ENCODE assay signal across 8 mouse cellular contexts in genomic region chr12:100534028-100534427, GRCm38 (mm10). TPM values are rescaled to one million over a fixed set of nuclear protein-coding genes. Genes with fewer than 3 reads are reported as not detected.
DNase-seq lines count a peak whose midpoint lies in the region; ATAC-seq and TF ChIP-seq lines count a peak whose summit lies in the region.

No protein-coding gene starts in this region.

- no peaks in the 10 kb centered on the region for H3K9me3 ChIP-seq in forebrain, embryonic 10.5 days
- H3K9me3 ChIP-seq in forebrain, embryonic 16.5 days (ENCODE audit: control insufficient read depth, low read length), result no peaks in the 10 kb centered on the region
- no peaks in the 10 kb centered on the region for H3K9me3 ChIP-seq in lung, embryonic 14.5 days (ENCODE audit: low read depth, low read length)
- no peaks in the 10 kb centered on the region for H3K9me3 ChIP-seq in hindbrain, postnatal 0 days (ENCODE audit: low read length)
- H3K9me3 ChIP-seq in stomach, embryonic 16.5 days (replicated peaks; ENCODE audit: control insufficient read depth, low read length), result no peaks in the 10 kb centered on the region

- peaks cover 29% of the 10 kb centered on the region for H3K4me1 ChIP-seq in forebrain, embryonic 10.5 days
- H3K4me1 ChIP-seq in forebrain, embryonic 16.5 days (replicated peaks; ENCODE audit: control insufficient read depth, insufficient read depth, low read length), result no peaks in the 10 kb centered on the region
- H3K4me1 ChIP-seq in lung, embryonic 14.5 days (ENCODE audit: insufficient read depth), result peaks cover 7% of the 10 kb centered on the region; the same call in 1 of the 2 replicates
- H3K4me1 ChIP-seq in lung, adult 2 months (ENCODE audit: control insufficient read depth, insufficient read depth, low read length), result peaks cover 8% of the 10 kb centered on the region
- H3K4me1 ChIP-seq in hindbrain, postnatal 0 days (ENCODE audit: insufficient read depth, low read length), result no peaks in the 10 kb centered on the region
- H3K4me1 ChIP-seq in stomach, embryonic 16.5 days (ENCODE audit: control insufficient read depth, insufficient read depth, low read length), result peaks cover 5% of the 10 kb centered on the region; the same call in 1 of the 2 replicates

- no peak overlapping the region for H3K4me3 ChIP-seq in forebrain, embryonic 10.5 days
- no peak overlapping the region for H3K4me3 ChIP-seq in forebrain, embryonic 16.5 days (replicated peaks; ENCODE audit: low read length)
- H3K4me3 ChIP-seq in lung, embryonic 14.5 days (ENCODE audit: low read depth, low read length), result no peak overlapping the region
- no peak overlapping the region for H3K4me3 ChIP-seq in lung, adult 2 months (replicated peaks; ENCODE audit: extremely low read depth, low read depth, low read length)
- no peak overlapping the region for H3K4me3 ChIP-seq in hindbrain, postnatal 0 days (ENCODE audit: low read length)
- no peak overlapping the region for H3K4me3 ChIP-seq in stomach, embryonic 16.5 days (replicated peaks; ENCODE audit: low read length)

- no peak for TF ChIP-seq CTCF in lung, embryonic 14.5 days (IDR thresholded peaks at IDR 0.05; ENCODE audit: low read depth)
- TF ChIP-seq CTCF in lung, adult 2 months (IDR thresholded peaks at IDR 0.05; ENCODE audit: insufficient read depth, low read length), result no peak
- TF ChIP-seq CTCF in hindbrain, postnatal 0 days (IDR thresholded peaks at IDR 0.05; ENCODE audit: low read depth), result no peak

- peak overlapping the region; percentile 60; the same call in 1 of the 2 replicates for H3K27ac ChIP-seq in forebrain, embryonic 10.5 days
- H3K27ac ChIP-seq in forebrain, embryonic 16.5 days (ENCODE audit: low read length), result no peak overlapping the region
- H3K27ac ChIP-seq in lung, embryonic 14.5 days (ENCODE audit: low read depth), result peak overlapping the region; percentile 85
- H3K27ac ChIP-seq in hindbrain, postnatal 0 days, result no peak overlapping the region
- H3K27ac ChIP-seq in stomach, embryonic 16.5 days (ENCODE audit: low read length), result no peak overlapping the region

- no peaks in the 10 kb centered on the region for H3K36me3 ChIP-seq in forebrain, embryonic 10.5 days (replicated peaks)
- H3K36me3 ChIP-seq in forebrain, embryonic 16.5 days (ENCODE audit: control insufficient read depth, insufficient read depth), result no peaks in the 10 kb centered on the region
- H3K36me3 ChIP-seq in lung, embryonic 14.5 days (ENCODE audit: insufficient read depth), result no peaks in the 10 kb centered on the region
- H3K36me3 ChIP-seq in hindbrain, postnatal 0 days (ENCODE audit: insufficient read depth, low read length), result no peaks in the 10 kb centered on the region
- H3K36me3 ChIP-seq in stomach, embryonic 16.5 days (ENCODE audit: control insufficient read depth, insufficient read depth, low read length), result no peaks in the 10 kb centered on the region

- ATAC-seq in forebrain, embryonic 16.5 days, result no peak
- ATAC-seq in lung, embryonic 14.5 days (ENCODE audit: insufficient read depth), result no peak
- ATAC-seq in hindbrain, postnatal 0 days, result 0 out of 2 replicates have a peak, but pooled peaks have one; percentile 46
- ATAC-seq in stomach, embryonic 16.5 days (ENCODE audit: insufficient read depth, low FRiP score), result peak; percentile 11; the same call in 1 of the 2 replicates
- no peak for ATAC-seq in granulocyte monocyte progenitor cell, adult 5-6 weeks (replicated peaks; ENCODE audit: poor library complexity, severe bottlenecking)

- no peaks in the 10 kb centered on the region for H3K27me3 ChIP-seq in forebrain, embryonic 10.5 days (ENCODE audit: poor library complexity, severe bottlenecking)
- no peaks in the 10 kb centered on the region for H3K27me3 ChIP-seq in forebrain, embryonic 16.5 days (replicated peaks; ENCODE audit: control insufficient read depth, insufficient read depth, low read length)
- H3K27me3 ChIP-seq in lung, embryonic 14.5 days (ENCODE audit: insufficient read depth, low read length), result no peaks in the 10 kb centered on the region
- no peaks in the 10 kb centered on the region for H3K27me3 ChIP-seq in hindbrain, postnatal 0 days (ENCODE audit: insufficient read depth, low read length)
- no peaks in the 10 kb centered on the region for H3K27me3 ChIP-seq in stomach, embryonic 16.5 days (ENCODE audit: control insufficient read depth, insufficient read depth, low read length)

- H3K4me2 ChIP-seq in forebrain, embryonic 16.5 days (ENCODE audit: low read length), result no peak overlapping the region
- no peak overlapping the region for H3K4me2 ChIP-seq in lung, embryonic 14.5 days
- H3K4me2 ChIP-seq in hindbrain, postnatal 0 days (ENCODE audit: low read depth, low read length), result no peak overlapping the region
- no peak overlapping the region for H3K4me2 ChIP-seq in stomach, embryonic 16.5 days (ENCODE audit: low read depth, low read length)

- no peak overlapping the region for H3K9ac ChIP-seq in forebrain, embryonic 16.5 days (replicated peaks; ENCODE audit: low read depth, low read length)
- H3K9ac ChIP-seq in lung, embryonic 14.5 days, result no peak overlapping the region
- H3K9ac ChIP-seq in hindbrain, postnatal 0 days (replicated peaks; ENCODE audit: low read length), result no peak overlapping the region
- no peak overlapping the region for H3K9ac ChIP-seq in stomach, embryonic 16.5 days (ENCODE audit: low read length)

- no peak for TF ChIP-seq POLR2A in lung, adult 2 months (IDR thresholded peaks at IDR 0.05; ENCODE audit: borderline replicate concordance, extremely low read depth, low read depth, low read length)

- WGBS in forebrain, embryonic 10.5 days, result 35% methylated on average over 3 of the region's 3 CpGs
- 33% methylated on average over 3 of the region's 3 CpGs for WGBS in forebrain, embryonic 16.5 days
- 40% methylated on average over 3 of the region's 3 CpGs for WGBS in lung, embryonic 14.5 days
- WGBS in lung, adult 2 months, result 43% methylated on average over 3 of the region's 3 CpGs
- WGBS in hindbrain, postnatal 0 days, result 27% methylated on average over 3 of the region's 3 CpGs
- 54% methylated on average over 3 of the region's 3 CpGs for WGBS in stomach, embryonic 16.5 days

- intact Hi-C loops in left cerebral cortex, postnatal 4 days (cut with DNase I), result no loop called here

- no peak for DNase-seq in forebrain, embryonic 10.5 days (ENCODE audit: extremely low spot score, low spot score)
- DNase-seq in lung, embryonic 14.5 days, result peak; percentile 54
- DNase-seq in lung, adult 2 months, result no peak
- DNase-seq in hindbrain, postnatal 0 days (ENCODE audit: low spot score), result no peak
- DNase-seq in left cerebral cortex, postnatal 4 days, result no peak

RNA-seq across cellular contexts. Expression of gene Ttc7b, which starts 13.4 kb away (rescaled TPM):
- 4.6 and 5.5 TPM in 2 replicates for polyA plus RNA-seq in forebrain, embryonic 10.5 days (2016; fragmentation: Nextera tagmentation; extraction: Ambion mirVana)
- polyA plus RNA-seq in forebrain, embryonic 16.5 days (2015; fragmentation: Nextera tagmentation; extraction: Ambion mirVana), result 5.4 and 7.4 TPM in 2 replicates
- 6.3 and 8.1 TPM in 2 replicates for polyA plus RNA-seq in lung, embryonic 14.5 days (2014; fragmentation: Nextera tagmentation; extraction: Ambion mirVana)
- polyA plus RNA-seq in lung, adult 2 months (2012; rRNA removed), result 50.7 and 52.4 TPM in 2 replicates
- 45.6 and 51.2 TPM in 2 replicates for total RNA-seq in hindbrain, postnatal 0 days (2014; rRNA removed)
- 8.3 and 8.6 TPM in 2 replicates for polyA plus RNA-seq in hindbrain, postnatal 0 days (2015; fragmentation: Nextera tagmentation; extraction: Ambion mirVana)
- polyA plus RNA-seq in stomach, embryonic 16.5 days (2015; fragmentation: Nextera tagmentation; extraction: Ambion mirVana), result 2.8 and 3.5 TPM in 2 replicates
- 10 to 100 TPM; 78.9 to 85.6 TPM for total RNA-seq in left cerebral cortex, postnatal 4 days (2021)
- total RNA-seq in granulocyte monocyte progenitor cell, adult 5-6 weeks (2014; fragmentation: Nextera tagmentation), result 28.9 and 38.8 TPM in 2 replicates
- total RNA-seq in granulocyte monocyte progenitor cell, adult 5-6 weeks (2017), result 14.9 and 15.4 TPM in 2 replicates

Comparison
In these comparisons a context has a peak if more than half of its experiments do, and no peak if none do; other contexts are left out.
1. H3K27ac ChIP-seq: peak in forebrain, embryonic 10.5 days (single experiment) and lung, embryonic 14.5 days (single experiment); none in forebrain, embryonic 16.5 days (single experiment), hindbrain, postnatal 0 days (single experiment) and stomach, embryonic 16.5 days (single experiment).
2. ATAC-seq: peak in hindbrain, postnatal 0 days (single experiment) and stomach, embryonic 16.5 days (single experiment); none in forebrain, embryonic 16.5 days (single experiment), lung, embryonic 14.5 days (single experiment) and granulocyte monocyte progenitor cell, adult 5-6 weeks (single experiment).